Mouse (Mus musculus): ENCODE measurements around the gene Snrpa1. TPM values are rescaled to one million over a fixed set of nuclear protein-coding genes. Genes with fewer than 3 reads are reported as not detected.

The Snrpa1 gene
- total RNA-seq (2023) = 64.7 to 68.6 TPM (median 65.6 TPM) in 4 replicates

DNA sequence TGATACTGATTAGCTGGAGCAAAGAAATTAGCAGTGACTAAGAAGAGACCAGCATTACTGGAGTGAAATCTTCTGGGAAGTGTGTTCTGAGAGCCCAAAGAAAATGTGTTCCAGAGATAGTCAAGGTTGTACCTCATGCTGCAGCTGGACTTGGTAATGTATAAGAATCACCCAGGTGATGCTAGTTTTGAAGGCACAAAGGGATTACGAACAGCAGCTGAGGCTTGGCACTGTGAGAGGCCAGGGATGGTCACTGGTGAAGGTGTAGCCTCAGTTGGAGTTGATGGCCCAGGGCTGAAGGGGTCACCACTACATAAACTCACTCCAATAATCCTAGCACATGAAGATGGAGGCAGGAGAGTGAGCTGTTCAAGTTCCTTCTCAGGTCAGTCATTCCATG lies at the start of gene Snrpa1:
Snrpa1 (plus strand) TSS at position 301 of the 400 bp plus-strand sequence.

DNA sequence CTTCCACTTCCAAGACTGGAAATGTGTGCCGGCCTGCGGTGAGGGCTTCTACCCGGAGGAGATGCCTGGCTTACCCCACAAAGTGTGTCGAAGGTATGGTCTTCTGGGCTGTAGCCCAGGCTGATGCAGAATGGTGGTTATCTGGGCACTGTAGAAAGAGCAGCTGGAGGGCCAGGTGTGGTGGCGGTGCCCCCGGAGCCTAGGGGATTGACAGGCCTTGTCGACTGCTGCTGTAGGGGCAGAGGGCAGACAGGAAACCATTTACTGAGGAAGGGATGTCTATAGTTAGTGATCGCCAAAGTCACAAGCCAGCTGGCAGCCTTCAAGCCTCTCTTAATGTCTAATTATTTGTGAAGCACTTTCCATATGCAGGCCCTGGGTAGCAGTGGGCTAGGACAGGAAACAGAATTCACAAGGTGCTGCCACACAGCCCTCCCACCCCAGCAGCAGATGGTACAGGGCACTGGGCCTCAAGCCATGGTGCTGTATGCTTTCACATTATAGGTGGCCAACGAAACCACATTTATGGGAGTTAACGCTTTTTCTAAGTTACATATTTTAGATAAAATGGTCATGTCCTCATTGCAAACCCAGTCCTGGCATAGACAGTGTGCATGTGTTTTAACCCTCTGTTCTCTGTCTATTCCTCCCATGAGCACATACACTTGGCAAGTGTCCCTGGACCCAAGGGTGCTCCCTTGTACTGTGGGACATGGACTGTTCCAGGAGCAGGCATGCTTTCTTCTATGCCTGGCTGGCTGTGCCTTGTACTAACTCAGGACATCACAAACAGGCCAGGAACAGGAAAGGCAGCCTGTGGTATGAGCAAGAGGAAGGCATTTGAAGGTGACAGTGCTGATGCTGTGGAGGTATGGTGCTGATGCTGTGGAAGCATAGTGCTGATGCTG lies 15.0 kb upstream of the Snrpa1 start, which contains the start of gene Gm45213:
Gm45213 (plus strand) TSS at position 51 of the 908 bp plus-strand sequence.

DNA sequence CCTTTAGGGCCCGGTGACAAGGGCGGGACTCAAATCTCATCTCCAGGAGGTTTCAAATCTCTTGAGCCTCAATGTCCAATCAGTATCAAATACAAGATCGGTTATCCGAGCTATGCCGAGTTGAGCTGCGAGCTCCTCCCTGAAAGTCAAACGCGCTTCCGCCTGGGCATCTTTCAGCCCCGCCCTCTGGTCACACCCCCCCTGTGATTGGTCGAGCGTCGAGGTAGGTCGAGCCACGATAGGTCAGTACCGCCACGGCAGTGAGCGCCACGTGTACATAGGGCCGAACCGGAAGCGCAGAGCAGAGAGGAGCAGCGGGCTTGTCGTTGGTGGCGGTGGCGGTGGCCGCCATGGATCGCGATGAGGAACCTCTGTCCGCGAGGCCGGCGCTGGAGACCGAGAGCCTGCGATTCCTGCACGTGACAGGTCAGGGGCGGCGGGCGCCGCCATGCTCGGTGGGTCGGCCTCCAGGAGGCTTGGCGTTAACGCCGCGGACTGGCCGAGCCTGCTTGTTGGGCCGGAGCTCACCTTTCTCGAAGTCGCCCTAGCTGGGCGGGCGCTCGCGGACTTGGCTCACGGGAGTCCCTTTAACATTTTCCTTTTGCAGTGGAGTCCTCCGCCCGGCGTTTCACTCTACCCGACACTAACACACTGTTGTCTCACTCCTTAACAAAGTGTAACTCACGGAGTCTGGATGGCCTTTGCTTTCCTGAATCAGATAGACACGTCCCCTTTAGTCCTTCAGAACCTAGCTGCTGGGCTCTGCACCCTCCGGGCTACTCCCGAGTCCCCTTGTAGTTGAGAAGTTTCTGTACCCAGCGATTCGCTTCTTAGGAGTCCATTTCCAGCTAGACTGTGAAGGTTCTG lies 20.8 kb downstream of the Snrpa1 start, which contains the start of gene Selenos:
Selenos (plus strand) TSS at position 286 of the 867 bp plus-strand sequence.

DNA sequence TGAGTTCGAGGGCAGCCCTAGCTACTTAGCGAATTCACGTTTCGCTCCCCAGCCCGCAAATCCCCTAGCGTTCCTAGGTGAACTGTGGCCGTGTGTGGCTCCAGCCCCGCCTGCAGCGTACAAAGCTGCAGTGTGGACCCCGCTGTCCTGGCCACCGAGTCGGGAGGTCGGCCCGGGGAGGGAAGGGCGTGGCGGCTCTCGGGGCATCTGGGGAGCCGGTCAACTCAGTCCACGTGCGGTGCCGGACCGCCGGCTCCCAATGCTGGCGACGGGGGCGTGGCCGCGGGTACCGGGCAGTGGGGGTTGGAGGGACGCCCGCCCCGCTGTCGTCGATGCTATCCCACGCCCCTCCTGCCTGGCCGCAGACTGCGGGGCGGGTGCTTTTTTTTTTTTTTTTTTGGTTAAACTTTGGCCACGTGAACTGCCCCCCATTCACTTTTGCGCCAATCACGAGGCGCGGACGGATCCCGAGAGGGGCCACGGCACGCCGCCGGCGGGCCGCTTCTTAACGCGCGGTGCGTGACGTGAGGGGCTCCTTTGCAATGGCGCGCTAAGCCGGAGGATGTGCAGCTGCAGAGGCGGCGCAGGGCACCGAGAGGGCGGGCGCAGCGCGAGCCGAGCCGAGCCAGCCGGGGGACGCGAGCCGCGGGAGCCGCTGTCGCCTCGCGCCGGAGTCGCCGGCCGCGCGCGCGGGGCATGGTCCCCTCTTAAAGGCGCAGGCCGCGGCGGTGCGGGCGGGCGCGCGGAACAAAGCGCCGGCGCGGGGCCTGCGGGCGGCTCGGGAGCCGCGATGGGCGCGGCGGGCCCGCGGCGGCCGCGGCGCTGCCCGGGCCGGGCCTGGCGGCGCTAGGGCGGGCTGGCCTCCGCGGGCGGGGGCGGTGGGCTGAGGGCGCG lies 50.4 kb downstream of the Snrpa1 start, which contains the start of gene Chsy1:
Chsy1 (plus strand) TSS at position 555 of the 894 bp plus-strand sequence.

Other genes with a start within 250 kb of the Snrpa1 start
- not detected in 4 replicates for gene Pcsk6, start 197.3 kb upstream of the Snrpa1 start, total RNA-seq (2023)
- not detected in 4 replicates for gene Gm45213, start 15.4 kb upstream of the Snrpa1 start, total RNA-seq (2023)
- 46.7 to 55.9 TPM (median 53.7 TPM) in 4 replicates for gene Selenos, start 20.6 kb downstream of the Snrpa1 start, total RNA-seq (2023)
- gene Chsy1, start 50.5 kb downstream of the Snrpa1 start, total RNA-seq (2023) = 77.1 to 86.8 TPM (median 82.7 TPM) in 4 replicates